Mouse (Mus musculus) heart, embryonic 10.5 days (tissue): ENCODE measurements around the gene Oxsm. TPM values are rescaled to one million over a fixed set of nuclear protein-coding genes. Genes with fewer than 3 reads are reported as not detected.

Experiments
- DNase-seq: peaks from one replicate; pipeline ENCODE4 v3.0.0-alpha.2; 2017; ENCODE audit warnings: low spot score
- H3K27ac ChIP-seq: fragments of 300-500 bp; sonication (generic); 2 replicates; pipeline ENCODE4 v1.5.1; 2016; ENCODE audit warnings: mild to moderate bottlenecking
- H3K27me3 ChIP-seq: fragments of 300-500 bp; sonication (generic); 2 replicates; pipeline ENCODE4 v1.6.1; 2016; ENCODE audit warnings: mild to moderate bottlenecking; ENCODE audit not compliant: poor library complexity, insufficient read depth, severe bottlenecking
- H3K36me3 ChIP-seq: fragments of 300-500 bp; sonication (generic); 2 replicates; pipeline ENCODE4 v1.6.1; 2016; ENCODE audit warnings: mild to moderate bottlenecking, moderate library complexity
- H3K4me1 ChIP-seq: fragments of 300-500 bp; sonication (generic); 2 replicates; pipeline ENCODE4 v1.6.1; 2016; ENCODE audit warnings: mild to moderate bottlenecking
- H3K4me3 ChIP-seq: fragments of 300-500 bp; sonication (generic); 2 replicates; pipeline ENCODE4 v1.5.1; 2016; ENCODE audit warnings: mild to moderate bottlenecking, moderate library complexity
- H3K9me3 ChIP-seq: fragments of 300-500 bp; sonication (generic); 2 replicates; pipeline ENCODE4 v1.6.1; 2016; ENCODE audit warnings: mild to moderate bottlenecking, moderate library complexity
- WGBS: fragments of 180-500 bp; shearing (Covaris S2); methylation state at CpG from one replicate; pipeline ENCODE4 v1.1.7; 2016; 5-methylcytosine and 5-hydroxymethylcytosine counted together
- polyA plus RNA-seq: library from polyadenylated mRNA; unstranded; fragments of >200 nt; fragmentation: Nextera tagmentation; extraction: Ambion mirVana; gene quantifications from 2 replicates; pipeline ENCODE4 v1.2.1, GENCODE M21; 2016

The Oxsm gene
- polyA plus RNA-seq, result 1.4 and 3.0 TPM in 2 replicates

- WGBS, result under 1% methylated on average over 65 of the region's 65 CpGs
- no peaks in the 10 kb centered on the region for H3K9me3 ChIP-seq
- H3K27me3 ChIP-seq, result no peaks in the 10 kb centered on the region
Observed at GRCm38 (mm10) chr14:16249171-16249874, at the start of gene Oxsm, which contains the start of gene Ngly1. TSS of gene Oxsm (minus strand) at chr14:16249808. TSS of gene Ngly1 (plus strand) at chr14:16249280.

GRCm38 (mm10) chr14:16296816-16297468 lies 47.3 kb upstream of the Oxsm start:
- 71% methylated on average over 2 of the region's 2 CpGs for WGBS

More at GRCm38 (mm10) chr14:16249171-16249874, at the start of gene Oxsm, which contains the start of gene Ngly1:
- no peaks in the 10 kb centered on the region for H3K4me1 ChIP-seq
- H3K4me3 ChIP-seq, result peak within 1 kb of the TSS; percentile 75
- DNase-seq, result peak; percentile 89
- H3K36me3 ChIP-seq, result 0 out of 2 replicates have a peak, but pooled peaks cover under 1% of the 10 kb centered on the region
- H3K27ac ChIP-seq, result peak within 1 kb of the TSS; percentile 99

DNA sequence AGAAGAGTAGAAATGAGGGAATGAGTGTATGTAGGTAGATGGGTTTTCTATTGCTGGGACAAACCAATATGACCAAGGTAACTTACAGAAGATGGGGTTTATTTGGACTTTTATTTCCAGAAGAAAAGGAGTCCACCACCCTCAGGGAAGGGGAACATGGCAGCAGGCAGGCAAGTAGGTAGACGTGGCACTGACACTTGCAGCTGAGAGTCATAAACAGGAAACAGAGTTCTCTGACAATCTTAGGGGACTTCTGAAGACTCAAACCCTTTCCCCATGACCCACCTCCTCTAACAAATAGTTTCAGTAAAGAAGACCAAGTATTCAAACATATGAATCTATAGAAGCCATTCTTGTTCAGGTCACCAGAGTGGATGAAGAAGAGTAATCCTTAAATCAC lies 44.3 kb upstream of the Oxsm start:
- H3K4me1 ChIP-seq, result no peaks in the 10 kb centered on the region
- WGBS, result 80% methylated on average over 1 of the region's 1 CpGs
- H3K4me3 ChIP-seq, result no peak overlapping the region
- no peaks in the 10 kb centered on the region for H3K9me3 ChIP-seq
- H3K27ac ChIP-seq, result no peak overlapping the region
- DNase-seq, result no peak
- H3K27me3 ChIP-seq, result no peaks in the 10 kb centered on the region
- peaks cover 6% of the 10 kb centered on the region; the same call in 1 of the 2 replicates for H3K36me3 ChIP-seq

More at GRCm38 (mm10) chr14:16296816-16297468, 47.3 kb upstream of the Oxsm start:
- Histone ChIP-seq H3K27me3 (no peaks in the 10 kb centered on the region), H3K9me3 (no peaks in the 10 kb centered on the region), H3K4me3 (no peak overlapping the region), H3K27ac (no peak overlapping the region), H3K36me3 (peaks cover 10% of the 10 kb centered on the region), H3K4me1 (no peaks in the 10 kb centered on the region)
- no peak for DNase-seq

DNA sequence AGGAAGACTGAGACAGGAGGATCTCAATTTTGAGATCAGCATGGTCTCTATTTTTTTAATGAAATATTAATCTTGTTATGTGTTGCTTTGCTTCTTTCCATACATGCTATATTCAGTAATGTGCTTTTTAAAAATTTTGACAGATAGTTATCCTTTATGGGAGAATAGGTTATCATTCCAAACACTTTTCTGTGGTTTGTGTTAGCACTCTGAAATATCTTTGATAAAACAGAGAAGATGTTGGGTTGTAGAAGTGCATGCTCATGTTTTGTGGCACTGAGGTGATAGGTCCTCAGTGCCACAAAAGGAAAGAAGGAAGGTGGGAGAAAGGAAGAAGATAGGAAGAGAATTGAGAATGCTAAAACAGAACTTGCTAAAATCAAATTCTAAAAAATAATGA lies 43.4 kb upstream of the Oxsm start:
- Histone ChIP-seq H3K9me3 (no peaks in the 10 kb centered on the region), H3K36me3 (peaks cover 6% of the 10 kb centered on the region; the same call in 1 of the 2 replicates), H3K27me3 (no peaks in the 10 kb centered on the region), H3K4me1 (no peaks in the 10 kb centered on the region), H3K4me3 (no peak overlapping the region), H3K27ac (no peak overlapping the region)
- no peak for DNase-seq

GRCm38 (mm10) chr14:16292371-16292770 lies 42.8 kb upstream of the Oxsm start:
- WGBS, result 59% methylated on average over 1 of the region's 1 CpGs
- no peaks in the 10 kb centered on the region for H3K9me3 ChIP-seq
- no peak for DNase-seq
- H3K4me1 ChIP-seq, result no peaks in the 10 kb centered on the region
- no peaks in the 10 kb centered on the region for H3K27me3 ChIP-seq
- H3K4me3 ChIP-seq, result no peak overlapping the region
- no peak overlapping the region for H3K27ac ChIP-seq
- peaks cover 6% of the 10 kb centered on the region; the same call in 1 of the 2 replicates for H3K36me3 ChIP-seq

- Histone ChIP-seq H3K4me1 (no peaks in the 10 kb centered on the region), H3K27me3 (no peaks in the 10 kb centered on the region)
- WGBS, result 87% methylated on average over 4 of the region's 4 CpGs
Observed at GRCm38 (mm10) chr14:16283966-16284365, 34.4 kb upstream of the Oxsm start.

DNA sequence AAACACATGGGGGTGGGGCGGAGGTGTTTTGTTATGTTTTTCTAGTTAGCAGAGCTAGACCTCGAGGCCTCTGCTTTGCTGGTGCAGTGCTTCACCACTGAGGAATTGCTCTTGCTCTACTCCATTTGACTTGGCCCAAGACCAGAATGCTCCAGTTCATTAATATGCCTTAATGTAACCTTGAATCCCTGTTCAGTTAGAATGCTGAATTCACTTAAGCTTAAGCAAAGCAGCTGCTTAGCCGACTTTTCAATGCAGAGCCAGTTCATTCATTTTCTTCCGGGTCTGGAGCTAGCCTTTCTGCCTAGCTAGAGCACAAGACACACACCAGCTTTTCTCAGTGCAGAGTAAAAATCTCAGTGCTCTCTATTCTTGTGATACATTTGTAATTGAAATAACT lies 29.6 kb upstream of the Oxsm start:
- Histone ChIP-seq H3K9me3 (no peaks in the 10 kb centered on the region), H3K4me1 (no peaks in the 10 kb centered on the region), H3K4me3 (no peak overlapping the region), H3K36me3 (peaks cover 3% of the 10 kb centered on the region), H3K27ac (no peak overlapping the region), H3K27me3 (no peaks in the 10 kb centered on the region)
- DNase-seq, result no peak
- 85% methylated on average over 4 of the region's 4 CpGs for WGBS

More at GRCm38 (mm10) chr14:16283966-16284365, 34.4 kb upstream of the Oxsm start:
- DNase-seq, result no peak
- Histone ChIP-seq H3K4me3 (no peak overlapping the region), H3K36me3 (peaks cover 3% of the 10 kb centered on the region), H3K9me3 (no peaks in the 10 kb centered on the region), H3K27ac (no peak overlapping the region)

DNA sequence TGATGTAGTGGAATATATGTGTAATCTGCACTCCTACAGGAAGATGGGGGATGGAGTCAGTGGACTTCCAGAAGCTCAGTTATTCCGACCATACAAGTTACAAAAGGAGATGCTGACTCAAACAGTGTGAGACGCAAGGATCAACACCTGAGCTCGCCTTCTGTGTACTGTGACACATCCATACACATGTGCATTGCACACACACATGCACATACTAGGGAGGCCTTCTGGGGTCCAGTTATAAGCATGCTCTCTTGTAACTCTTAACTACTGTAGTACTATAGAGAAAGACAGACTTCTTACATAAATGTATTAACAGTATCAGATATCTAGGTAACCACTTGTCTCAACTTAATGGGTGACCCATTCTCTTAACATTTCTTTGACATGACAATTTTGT lies 24.1 kb upstream of the Oxsm start:
- Histone ChIP-seq H3K36me3 (0 out of 2 replicates have a peak, but pooled peaks cover 4% of the 10 kb centered on the region), H3K4me1 (no peaks in the 10 kb centered on the region), H3K27ac (no peak overlapping the region), H3K4me3 (no peak overlapping the region), H3K9me3 (no peaks in the 10 kb centered on the region), H3K27me3 (no peaks in the 10 kb centered on the region)
- no peak for DNase-seq
- WGBS, result 84% methylated on average over 3 of the region's 3 CpGs

DNA sequence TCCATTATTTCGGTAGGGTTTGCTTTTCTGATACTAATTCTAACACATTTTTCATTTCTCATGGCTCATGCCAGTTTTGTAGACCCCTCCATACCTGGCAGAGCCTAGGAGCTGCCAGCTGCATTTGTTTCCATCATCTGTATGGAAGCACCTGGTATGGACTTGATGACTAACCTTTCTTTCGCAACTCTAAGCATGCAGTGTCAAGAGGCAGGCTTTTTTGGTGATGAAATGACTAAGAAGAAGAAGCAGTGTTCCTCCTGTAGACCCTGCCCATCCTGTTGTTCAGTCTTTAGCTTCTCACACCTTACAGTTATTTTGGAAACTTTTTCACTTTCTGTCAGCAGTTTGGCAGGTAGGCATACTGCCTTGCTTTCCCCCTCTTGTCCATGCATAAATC lies 20.2 kb upstream of the Oxsm start:
- Histone ChIP-seq H3K27ac (no peak overlapping the region), H3K4me3 (no peak overlapping the region), H3K36me3 (0 out of 2 replicates have a peak, but pooled peaks cover 4% of the 10 kb centered on the region), H3K27me3 (no peaks in the 10 kb centered on the region), H3K4me1 (no peaks in the 10 kb centered on the region), H3K9me3 (no peaks in the 10 kb centered on the region)
- no peak for DNase-seq
- WGBS, result 85% methylated on average over 2 of the region's 2 CpGs

GRCm38 (mm10) chr14:16267028-16267427 lies 17.4 kb upstream of the Oxsm start:
- no peaks in the 10 kb centered on the region for H3K27me3 ChIP-seq
- H3K36me3 ChIP-seq, result peaks cover 4% of the 10 kb centered on the region; the same call in 1 of the 2 replicates
- H3K27ac ChIP-seq, result no peak overlapping the region
- H3K4me3 ChIP-seq, result no peak overlapping the region
- no peak for DNase-seq
- H3K4me1 ChIP-seq, result no peaks in the 10 kb centered on the region
- H3K9me3 ChIP-seq, result no peaks in the 10 kb centered on the region
- WGBS, result 88% methylated on average over 5 of the region's 5 CpGs

GRCm38 (mm10) chr14:16261869-16262268 lies 12.3 kb upstream of the Oxsm start:
- H3K4me1 ChIP-seq, result no peaks in the 10 kb centered on the region
- no peak overlapping the region for H3K27ac ChIP-seq
- H3K9me3 ChIP-seq, result no peaks in the 10 kb centered on the region

DNA sequence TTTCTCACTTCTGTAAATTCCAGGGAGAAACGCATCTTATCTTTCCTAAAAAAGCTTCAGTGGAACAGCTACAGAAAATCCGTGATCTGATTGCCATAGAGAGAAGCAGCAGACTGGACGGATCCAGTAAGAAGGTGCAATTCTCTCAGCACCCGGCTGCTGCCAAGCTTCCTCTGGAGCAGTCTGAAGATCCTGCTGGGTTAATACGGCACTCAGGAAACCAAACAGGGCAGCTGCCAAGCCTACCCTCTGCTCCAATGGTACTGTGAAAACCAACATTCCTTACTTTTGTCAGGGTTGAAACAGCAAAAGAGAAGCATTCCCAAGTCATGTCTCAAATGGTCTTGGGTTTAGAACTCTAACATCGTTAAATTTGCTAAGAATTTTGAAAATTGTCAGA lies 10.9 kb upstream of the Oxsm start:
- WGBS, result 79% methylated on average over 6 of the region's 6 CpGs
- no peaks in the 10 kb centered on the region for H3K27me3 ChIP-seq

More at GRCm38 (mm10) chr14:16261869-16262268, 12.3 kb upstream of the Oxsm start:
- Histone ChIP-seq H3K4me3 (no peak overlapping the region), H3K27me3 (no peaks in the 10 kb centered on the region), H3K36me3 (peaks cover 9% of the 10 kb centered on the region; the same call in 1 of the 2 replicates)
- 80% methylated on average over 3 of the region's 3 CpGs for WGBS
- no peak for DNase-seq

GRCm38 (mm10) chr14:16256209-16256608 lies 6.6 kb upstream of the Oxsm start:
- Histone ChIP-seq H3K9me3 (no peaks in the 10 kb centered on the region), H3K36me3 (peaks cover 23% of the 10 kb centered on the region), H3K27me3 (no peaks in the 10 kb centered on the region), H3K27ac (no peak overlapping the region), H3K4me3 (no peak overlapping the region), H3K4me1 (no peaks in the 10 kb centered on the region)
- DNase-seq, result no peak
- 76% methylated on average over 2 of the region's 2 CpGs for WGBS

More for the DNA sequence above, 10.9 kb upstream of the Oxsm start:
- no peak for DNase-seq
- Histone ChIP-seq H3K27ac (no peak overlapping the region), H3K4me3 (no peak overlapping the region), H3K9me3 (no peaks in the 10 kb centered on the region), H3K4me1 (no peaks in the 10 kb centered on the region), H3K36me3 (peaks cover 15% of the 10 kb centered on the region)
